Mouse (Mus musculus) myocyte (in vitro differentiated cells): ENCODE measurements at regions not wholly inside any gene's neighbourhood (a gene's known extent, or its start where the extent isn't known, plus 50 kb on each side); places are given as distances from the start of the nearest gene placed in this dataset.

Source experiments
- H3K27me3 ChIP-seq: one replicate; pipeline ENCODE4 v1.6.1; 2011; ENCODE audit not compliant: control insufficient read depth, insufficient read depth, insufficient read length
- H3K36me3 ChIP-seq: one replicate; pipeline ENCODE4 v1.6.1; 2011; ENCODE audit not compliant: control insufficient read depth, insufficient read depth
- H3K4me2 ChIP-seq: one replicate; pipeline ENCODE4 v1.6.1; 2011; ENCODE audit warnings: low read depth, control low read depth
- H3K4me3 ChIP-seq: one replicate; pipeline ENCODE4 v1.5.1; 2011; ENCODE audit warnings: mild to moderate bottlenecking, control low read depth, moderate library complexity
- H3K79me2 ChIP-seq: one replicate; pipeline ENCODE4 v1.6.1; 2011; ENCODE audit not compliant: control insufficient read depth, insufficient read depth
- H3ac ChIP-seq: one replicate; pipeline ENCODE4 v1.6.1; 2011; ENCODE audit not compliant: control insufficient read depth, insufficient read length
- CEBPB ChIP-seq: IDR thresholded peaks from 2 replicates; pipeline ENCODE4 v1.6.1; 2011; ENCODE audit warnings: mild to moderate bottlenecking, moderate library complexity; ENCODE audit not compliant: poor library complexity, insufficient read depth, severe bottlenecking
- E2F4 ChIP-seq: IDR thresholded peaks from one replicate; pipeline ENCODE4 v1.6.1; 2011; ENCODE audit warnings: mild to moderate bottlenecking, control low read depth, moderate library complexity; ENCODE audit not compliant: insufficient read depth
- MAX ChIP-seq: IDR thresholded peaks from one replicate; pipeline ENCODE4 v1.6.1; 2011; ENCODE audit warnings: low read depth, mild to moderate bottlenecking, control low read depth
- MYOD1 ChIP-seq, 3 experiments: IDR thresholded peaks; one replicate each; pipeline ENCODE4 v1.6.1; 2011; ENCODE audit warnings: control low read depth in 2 of 3, low read depth in 2 of 3, mild to moderate bottlenecking in 2 of 3, moderate library complexity in 1 of 3; ENCODE audit not compliant: insufficient read length in 2 of 3, control insufficient read depth in 1 of 3
- MYOG ChIP-seq, 3 experiments: IDR thresholded peaks; one replicate each; pipeline ENCODE4 v1.6.1; 2011; ENCODE audit warnings: control low read depth in 2 of 3, low read depth in 2 of 3, mild to moderate bottlenecking in 2 of 3; ENCODE audit not compliant: insufficient read length in 2 of 3, control insufficient read depth in 1 of 3, insufficient read depth in 1 of 3
- POLR2A ChIP-seq: IDR thresholded peaks from one replicate; pipeline ENCODE4 v1.6.1; 2011; ENCODE audit warnings: low read depth, mild to moderate bottlenecking, control low read depth, moderate library complexity; ENCODE audit not compliant: insufficient read length
- POLR2AphosphoS2 ChIP-seq: IDR thresholded peaks from one replicate; pipeline ENCODE4 v1.6.1; 2011; ENCODE audit warnings: low read depth, control low read depth; ENCODE audit not compliant: insufficient read length
- REST ChIP-seq: IDR thresholded peaks from one replicate; pipeline ENCODE4 v1.6.1; 2011; ENCODE audit warnings: mild to moderate bottlenecking, control low read depth, moderate library complexity; ENCODE audit not compliant: insufficient read depth, insufficient read length
- SRF ChIP-seq: IDR thresholded peaks from one replicate; pipeline ENCODE4 v1.6.1; 2011; ENCODE audit warnings: low read depth; ENCODE audit not compliant: control insufficient read depth, insufficient read length
- TCF12 ChIP-seq: IDR thresholded peaks from one replicate; pipeline ENCODE4 v1.6.1; 2011; ENCODE audit warnings: mild to moderate bottlenecking, control low read depth; ENCODE audit not compliant: poor library complexity, insufficient read depth, severe bottlenecking
- TCF3 ChIP-seq: IDR thresholded peaks from one replicate; pipeline ENCODE4 v1.6.1; 2011; ENCODE audit warnings: low read depth, control low read depth; ENCODE audit not compliant: insufficient read length
- USF1 ChIP-seq: IDR thresholded peaks from one replicate; pipeline ENCODE4 v1.6.1; 2011; ENCODE audit warnings: low read depth, mild to moderate bottlenecking, control low read depth, moderate library complexity

- TF ChIP-seq MYOG (IDR thresholded peaks at IDR 0.05; ENCODE audit: control insufficient read depth in 1 of 3, insufficient read depth in 1 of 3, insufficient read length in 2 of 3, low read depth in 2 of 3), result no peak
- no peak for TF ChIP-seq REST
- TF ChIP-seq E2F4, result no peak
- no peak for TF ChIP-seq TCF3
- no peak for TF ChIP-seq MYOD1 (IDR thresholded peaks at IDR 0.05; ENCODE audit: control insufficient read depth in 1 of 3, insufficient read length in 2 of 3, low read depth in 2 of 3)
- no peak for TF ChIP-seq MAX
- no peak for TF ChIP-seq CEBPB
- TF ChIP-seq TCF12, result no peak
- Histone ChIP-seq H3K27me3 (no peaks in the 10 kb centered on the region), H3K4me2 (peak overlapping the region; percentile 74), H3ac (no peak overlapping the region), H3K36me3 (no peaks in the 10 kb centered on the region), H3K79me2 (no peaks in the 10 kb centered on the region), H3K4me3 (no peak overlapping the region)
Observed at GRCm38 (mm10) chr6:93066553-93067376, 123.5 kb upstream of the Adamts9 start.

DNA sequence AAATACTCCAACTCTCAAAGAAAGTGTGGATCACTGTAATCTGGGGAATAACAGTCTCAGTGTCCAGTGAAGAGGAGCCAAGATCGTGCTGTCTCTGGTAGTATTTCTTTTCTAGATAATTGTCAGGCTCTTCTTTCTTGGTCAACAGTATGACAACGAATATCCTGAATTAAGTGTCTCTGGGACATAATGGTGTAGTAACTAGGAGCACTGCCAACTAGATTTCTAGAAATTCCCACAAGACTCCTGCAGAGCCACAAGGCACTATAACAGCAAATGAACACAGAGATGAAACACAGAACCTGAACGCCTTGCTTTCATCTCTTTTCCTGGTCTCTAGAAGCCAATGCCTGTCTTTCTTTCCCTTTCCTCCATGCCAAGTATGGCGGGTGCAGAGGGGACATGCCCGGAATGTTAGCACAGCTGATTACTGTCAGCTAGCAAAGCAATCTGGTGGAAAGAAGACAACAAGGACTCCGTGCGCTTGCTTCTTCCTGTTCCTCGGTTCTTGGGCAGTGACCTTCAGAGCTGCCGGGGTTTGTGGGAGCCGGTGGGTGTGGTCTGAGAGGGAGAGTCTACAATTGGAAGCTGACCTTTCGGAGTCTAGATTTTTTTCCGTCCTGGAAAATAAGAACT lies 122.7 kb upstream of the Adamts9 start:
- H3K36me3 ChIP-seq, result no peaks in the 10 kb centered on the region
- H3K4me2 ChIP-seq, result peak overlapping the region; percentile 74
- H3K79me2 ChIP-seq, result no peaks in the 10 kb centered on the region
- TF ChIP-seq TCF3 (no peak), SRF (no peak), POLR2A (no peak), MYOG (IDR thresholded peaks at IDR 0.05; ENCODE audit: control insufficient read depth in 1 of 3, insufficient read depth in 1 of 3, insufficient read length in 2 of 3, low read depth in 2 of 3) (no peak)
- H3K4me3 ChIP-seq, result no peak overlapping the region
- no peaks in the 10 kb centered on the region for H3K27me3 ChIP-seq
- H3ac ChIP-seq, result no peak overlapping the region

GRCm38 (mm10) chr6:93065366-93065765 lies 122.1 kb upstream of the Adamts9 start:
- Histone ChIP-seq H3K4me2 (no peak overlapping the region), H3K36me3 (no peaks in the 10 kb centered on the region), H3K4me3 (no peak overlapping the region), H3ac (no peak overlapping the region), H3K27me3 (no peaks in the 10 kb centered on the region), H3K79me2 (no peaks in the 10 kb centered on the region)
- TF ChIP-seq REST, result no peak
- TF ChIP-seq MYOG (IDR thresholded peaks at IDR 0.05; ENCODE audit: control insufficient read depth in 1 of 3, insufficient read depth in 1 of 3, insufficient read length in 2 of 3, low read depth in 2 of 3), result no peak
- no peak for TF ChIP-seq E2F4
- TF ChIP-seq CEBPB, result no peak

GRCm38 (mm10) chr6:93064366-93064765 lies 121.1 kb upstream of the Adamts9 start:
- no peaks in the 10 kb centered on the region for H3K79me2 ChIP-seq
- H3ac ChIP-seq, result no peak overlapping the region
- no peak overlapping the region for H3K4me2 ChIP-seq
- H3K27me3 ChIP-seq, result no peaks in the 10 kb centered on the region
- no peak overlapping the region for H3K4me3 ChIP-seq
- no peak for TF ChIP-seq TCF3
- no peak for TF ChIP-seq MAX
- TF ChIP-seq USF1, result no peak
- TF ChIP-seq MYOG (IDR thresholded peaks at IDR 0.05; ENCODE audit: control insufficient read depth in 1 of 3, insufficient read depth in 1 of 3, insufficient read length in 2 of 3, low read depth in 2 of 3), result no peak
- no peak for TF ChIP-seq TCF12
- no peak for TF ChIP-seq POLR2AphosphoS2
- no peak for TF ChIP-seq E2F4
- no peak for TF ChIP-seq MYOD1 (IDR thresholded peaks at IDR 0.05; ENCODE audit: control insufficient read depth in 1 of 3, insufficient read length in 2 of 3, low read depth in 2 of 3)
- TF ChIP-seq SRF, result no peak
- TF ChIP-seq CEBPB, result no peak
- no peak for TF ChIP-seq REST
- no peak for TF ChIP-seq POLR2A
- no peaks in the 10 kb centered on the region for H3K36me3 ChIP-seq

DNA sequence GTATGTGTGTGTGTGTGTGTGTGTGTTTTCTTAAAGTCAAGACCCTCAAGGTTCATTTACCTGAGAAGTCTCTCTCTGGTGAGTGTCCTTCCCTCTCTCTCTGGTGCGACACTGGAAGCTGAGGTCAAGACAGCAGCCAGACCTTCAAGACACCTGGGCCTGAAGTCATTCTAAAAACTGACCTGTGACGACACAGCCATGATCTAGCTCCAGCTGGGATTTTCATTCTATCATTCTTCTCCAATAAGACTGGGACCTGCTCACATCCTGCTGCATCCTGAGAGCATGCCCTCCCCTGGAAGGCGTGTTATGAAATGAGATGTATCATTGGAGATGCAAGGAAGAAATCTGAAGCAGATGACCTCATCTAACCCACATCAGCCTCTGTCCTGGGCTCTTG lies 118.4 kb upstream of the Adamts9 start:
- no peaks in the 10 kb centered on the region for H3K36me3 ChIP-seq
- H3K4me2 ChIP-seq, result no peak overlapping the region
- no peaks in the 10 kb centered on the region for H3K27me3 ChIP-seq
- H3ac ChIP-seq, result no peak overlapping the region
- TF ChIP-seq MYOG (IDR thresholded peaks at IDR 0.05; ENCODE audit: control insufficient read depth in 1 of 3, insufficient read depth in 1 of 3, insufficient read length in 2 of 3, low read depth in 2 of 3) (no peak), POLR2AphosphoS2 (no peak), CEBPB (no peak), REST (no peak), TCF12 (no peak), E2F4 (no peak)
- H3K79me2 ChIP-seq, result no peaks in the 10 kb centered on the region
- no peak overlapping the region for H3K4me3 ChIP-seq
